ENCODE assay signal across 8 mouse cellular contexts in genomic region chr14:47417775-47418665, GRCm38 (mm10). TPM values are rescaled to one million over a fixed set of nuclear protein-coding genes. Genes with fewer than 3 reads are reported as not detected.
A peak's percentile ranks its signal among the peaks of the same experiment; 100 is the strongest.
DNase-seq lines count a peak whose midpoint lies in the region; ATAC-seq lines count a peak whose summit lies in the region.

TSS of gene Dlgap5 (minus strand) at chr14:47418407.

- H3K4me2 ChIP-seq in lung, embryonic 16.5 days (ENCODE audit: low read depth, low read length) = peak within 1 kb of the TSS; percentile 79

- H3K4me3 ChIP-seq in lung, embryonic 16.5 days (ENCODE audit: low read length) = peak within 1 kb of the TSS; percentile 76

- peak within 1 kb of the TSS; percentile 73 for H3K9ac ChIP-seq in lung, embryonic 16.5 days (ENCODE audit: low read length)

- H3K36me3 ChIP-seq in lung, embryonic 16.5 days (ENCODE audit: control insufficient read depth, insufficient read depth, low read length) = peaks cover 18% of the 10 kb centered on the region

- peak; percentile 99 to 100 for ATAC-seq in hematopoietic stem cell, adult 5-6 weeks (replicated peaks in 1 of 2; ENCODE audit: insufficient read depth in 1 of 2, low FRiP score in 2 of 2, low TSS enrichment in 1 of 2, low read depth in 1 of 2, poor library complexity in 2 of 2, severe bottlenecking in 2 of 2)
- peak; percentile 98 for ATAC-seq in lung, embryonic 16.5 days (ENCODE audit: low read depth)

- peak; percentile 92 for DNase-seq in MEL-GATA-1-ER (ENCODE audit: extremely low read depth, low read depth)
- peak; percentile 84 for DNase-seq in cerebellum, adult 8-10 months
- DNase-seq in forelimb bud, embryonic 11.5 days (ENCODE audit: low read depth, low spot score) = peak; percentile 95
- peak; percentile 71 for DNase-seq in layer of hippocampus, adult 9-10 months (ENCODE audit: low spot score)
- peak; percentile 75 for DNase-seq in ovary, postnatal 10 days (ENCODE audit: low spot score)
- DNase-seq in thymus, postnatal 10 days (ENCODE audit: low spot score in 2 of 2) = peak; percentile 90 to 91

- no peaks in the 10 kb centered on the region for H3K27me3 ChIP-seq in lung, embryonic 16.5 days (ENCODE audit: control insufficient read depth, insufficient read depth, low read depth, low read length)

- peak within 1 kb of the TSS; percentile 71 for H3K27ac ChIP-seq in lung, embryonic 16.5 days (ENCODE audit: low read length)

- WGBS in lung, embryonic 16.5 days = 1% methylated on average over 36 of the region's 36 CpGs

- peaks cover 13% of the 10 kb centered on the region for H3K4me1 ChIP-seq in lung, embryonic 16.5 days (replicated peaks; ENCODE audit: control insufficient read depth, insufficient read depth, low read length)

- no peaks in the 10 kb centered on the region for H3K9me3 ChIP-seq in lung, embryonic 16.5 days (ENCODE audit: control insufficient read depth, low read length)

RNA-seq across cellular contexts. Expression of gene Dlgap5, which starts in this region (rescaled TPM):
- 41.5 and 60.2 TPM in 2 replicates for total RNA-seq in hematopoietic stem cell, adult 5-6 weeks (2017)
- 44.2 and 49.7 TPM in 2 replicates for polyA plus RNA-seq in lung, embryonic 16.5 days (2015; fragmentation: Nextera tagmentation; extraction: Ambion mirVana)

Comparison
In these comparisons a context has a peak if more than half of its experiments do, and no peak if none do; other contexts are left out.
1. Peak in every context shown above with its lines: DNase-seq, ATAC-seq, H3K4me3 ChIP-seq and H3K27ac ChIP-seq.